In the genomic region with DNA sequence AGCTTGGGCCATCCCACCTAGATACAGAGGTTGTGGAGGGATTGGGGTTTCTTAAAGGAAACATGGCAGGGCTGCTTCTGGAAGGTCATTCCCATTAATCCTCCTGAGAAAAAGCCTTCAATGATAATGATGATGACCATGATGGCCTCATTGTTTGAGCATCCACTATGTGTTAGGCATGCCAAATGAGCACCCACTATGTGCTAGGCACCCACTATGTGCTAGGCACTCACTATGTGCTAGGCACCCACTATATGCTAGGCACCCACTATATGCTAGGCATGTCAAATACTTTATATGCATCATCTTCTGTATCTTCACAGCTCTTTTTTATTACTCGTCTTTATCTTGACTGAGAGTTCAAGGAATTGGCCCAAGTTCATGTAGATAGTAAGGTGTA, we compare ENCODE assay signal across 22 mouse cellular contexts. TPM values are rescaled to one million over a fixed set of nuclear protein-coding genes. Genes with fewer than 3 reads are reported as not detected.
DNase-seq lines count a peak whose midpoint lies in the region; ATAC-seq lines count a peak whose summit lies in the region.
"Had no signal": no experiment of that assay in that cellular context is flagged by ENCODE, and none has a peak within 500 bp of the region (broad histone marks: within the 10 kb centered on the region; RNA-seq: fewer than 3 reads in every experiment).

No protein-coding gene starts in this region.

- peaks cover 27% of the 10 kb centered on the region for H3K4me1 ChIP-seq in embryonic facial prominence, embryonic 13.5 days
- peaks cover 49% of the 10 kb centered on the region for H3K4me1 ChIP-seq in embryonic facial prominence, embryonic 10.5 days
- peaks cover 26% of the 10 kb centered on the region for H3K4me1 ChIP-seq in forebrain, embryonic 13.5 days
- peaks cover 11% of the 10 kb centered on the region for H3K4me1 ChIP-seq in forebrain, embryonic 15.5 days
- peaks cover 75% of the 10 kb centered on the region for H3K4me1 ChIP-seq in midbrain, embryonic 10.5 days
- H3K4me1 ChIP-seq in midbrain, embryonic 15.5 days, result peaks cover 11% of the 10 kb centered on the region; the same call in 1 of the 2 replicates
- peaks cover 15% of the 10 kb centered on the region for H3K4me1 ChIP-seq in embryonic facial prominence, embryonic 15.5 days

- no peak for DNase-seq in embryonic facial prominence, embryonic 10.5 days (ENCODE audit: low spot score)
- no peak for DNase-seq in midbrain, embryonic 10.5 days (ENCODE audit: low spot score)
- DNase-seq in testis, postnatal 10 days (ENCODE audit: low spot score), result no peak
- DNase-seq: adrenal gland, adult 8-10 months; adrenal gland, postnatal 14 days; adrenal gland, postnatal 36 days; B cell, adult 2 months; cerebellum, adult 11-12 months; cerebellum, adult 2 months; cerebellum, adult 9-10 months; cerebellum, postnatal 10 days; cerebellum, postnatal 25 days had no signal

- no peaks in the 10 kb centered on the region for H3K27me3 ChIP-seq in embryonic facial prominence, embryonic 13.5 days
- peaks cover 24% of the 10 kb centered on the region; the same call in 1 of the 2 replicates for H3K27me3 ChIP-seq in embryonic facial prominence, embryonic 10.5 days (replicated peaks; ENCODE audit: low read depth, poor library complexity, severe bottlenecking)
- H3K27me3 ChIP-seq in forebrain, embryonic 13.5 days, result no peaks in the 10 kb centered on the region
- no peaks in the 10 kb centered on the region for H3K27me3 ChIP-seq in forebrain, embryonic 15.5 days
- no peaks in the 10 kb centered on the region for H3K27me3 ChIP-seq in midbrain, embryonic 10.5 days (ENCODE audit: low read depth, poor library complexity, severe bottlenecking)
- no peaks in the 10 kb centered on the region for H3K27me3 ChIP-seq in midbrain, embryonic 15.5 days (replicated peaks)
- H3K27me3 ChIP-seq in embryonic facial prominence, embryonic 15.5 days, result no peaks in the 10 kb centered on the region
- H3K27me3 ChIP-seq: Patski had no signal

- H3K27ac ChIP-seq in embryonic facial prominence, embryonic 13.5 days, result peak overlapping the region; percentile 79
- no peak overlapping the region for H3K27ac ChIP-seq in embryonic facial prominence, embryonic 10.5 days (replicated peaks)
- H3K27ac ChIP-seq in forebrain, embryonic 13.5 days, result 0 out of 2 replicates have a peak overlapping the region, but pooled peaks have one; percentile 1
- H3K27ac ChIP-seq in forebrain, embryonic 15.5 days (replicated peaks), result no peak overlapping the region
- peak overlapping the region; percentile 96 for H3K27ac ChIP-seq in midbrain, embryonic 10.5 days (replicated peaks)
- H3K27ac ChIP-seq in midbrain, embryonic 15.5 days, result no peak overlapping the region
- H3K27ac ChIP-seq in embryonic facial prominence, embryonic 15.5 days (replicated peaks), result 0 out of 2 replicates have a peak overlapping the region, but pooled peaks have one; percentile 51

- no peaks in the 10 kb centered on the region for H3K9me3 ChIP-seq in embryonic facial prominence, embryonic 13.5 days
- no peaks in the 10 kb centered on the region for H3K9me3 ChIP-seq in embryonic facial prominence, embryonic 10.5 days
- no peaks in the 10 kb centered on the region for H3K9me3 ChIP-seq in forebrain, embryonic 13.5 days (replicated peaks)
- H3K9me3 ChIP-seq in forebrain, embryonic 15.5 days, result no peaks in the 10 kb centered on the region
- no peaks in the 10 kb centered on the region for H3K9me3 ChIP-seq in midbrain, embryonic 10.5 days (replicated peaks)
- H3K9me3 ChIP-seq in midbrain, embryonic 15.5 days, result no peaks in the 10 kb centered on the region
- H3K9me3 ChIP-seq in embryonic facial prominence, embryonic 15.5 days (replicated peaks), result no peaks in the 10 kb centered on the region

- 86% methylated on average over 1 of the region's 1 CpGs for WGBS in embryonic facial prominence, embryonic 13.5 days
- WGBS in embryonic facial prominence, embryonic 10.5 days, result 98% methylated on average over 1 of the region's 1 CpGs
- 94% methylated on average over 1 of the region's 1 CpGs for WGBS in forebrain, embryonic 13.5 days
- WGBS in forebrain, embryonic 15.5 days, result 95% methylated on average over 1 of the region's 1 CpGs
- WGBS in midbrain, embryonic 10.5 days, result 93% methylated on average over 1 of the region's 1 CpGs
- 93% methylated on average over 1 of the region's 1 CpGs for WGBS in midbrain, embryonic 15.5 days
- 82% methylated on average over 1 of the region's 1 CpGs for WGBS in embryonic facial prominence, embryonic 15.5 days

- ATAC-seq in embryonic facial prominence, embryonic 13.5 days (ENCODE audit: insufficient number of reproducible peaks, insufficient read depth, low FRiP score, low TSS enrichment, low read depth), result no peak
- no peak for ATAC-seq in forebrain, embryonic 13.5 days
- no peak for ATAC-seq in forebrain, embryonic 15.5 days (replicated peaks)
- ATAC-seq in midbrain, embryonic 15.5 days (replicated peaks), result no peak
- ATAC-seq in embryonic facial prominence, embryonic 15.5 days (ENCODE audit: insufficient number of reproducible peaks, low FRiP score, low TSS enrichment, low read depth), result no peak
- ATAC-seq: activated CD4-positive, CD25-positive, alpha-beta regulatory T cell, adult 4 months; CD4-positive, CD25-positive, alpha-beta regulatory T cell, adult 4 months; forebrain, embryonic 14.5 days; Patski had no signal

- H3K4me2 ChIP-seq in embryonic facial prominence, embryonic 13.5 days, result no peak overlapping the region
- no peak overlapping the region for H3K4me2 ChIP-seq in forebrain, embryonic 13.5 days
- H3K4me2 ChIP-seq in forebrain, embryonic 15.5 days (replicated peaks), result no peak overlapping the region
- H3K4me2 ChIP-seq in midbrain, embryonic 15.5 days, result no peak overlapping the region
- no peak overlapping the region for H3K4me2 ChIP-seq in embryonic facial prominence, embryonic 15.5 days (replicated peaks)

- H3K9ac ChIP-seq in embryonic facial prominence, embryonic 13.5 days, result no peak overlapping the region
- H3K9ac ChIP-seq in forebrain, embryonic 13.5 days, result no peak overlapping the region
- H3K9ac ChIP-seq in forebrain, embryonic 15.5 days (replicated peaks), result no peak overlapping the region
- H3K9ac ChIP-seq in midbrain, embryonic 15.5 days, result no peak overlapping the region
- H3K9ac ChIP-seq in embryonic facial prominence, embryonic 15.5 days, result no peak overlapping the region

- no peaks in the 10 kb centered on the region for H3K36me3 ChIP-seq in embryonic facial prominence, embryonic 13.5 days
- no peaks in the 10 kb centered on the region for H3K36me3 ChIP-seq in embryonic facial prominence, embryonic 10.5 days (replicated peaks)
- H3K36me3 ChIP-seq in forebrain, embryonic 13.5 days (ENCODE audit: poor library complexity, severe bottlenecking), result no peaks in the 10 kb centered on the region
- no peaks in the 10 kb centered on the region for H3K36me3 ChIP-seq in forebrain, embryonic 15.5 days
- no peaks in the 10 kb centered on the region for H3K36me3 ChIP-seq in midbrain, embryonic 10.5 days
- H3K36me3 ChIP-seq in midbrain, embryonic 15.5 days (replicated peaks), result no peaks in the 10 kb centered on the region
- no peaks in the 10 kb centered on the region for H3K36me3 ChIP-seq in embryonic facial prominence, embryonic 15.5 days

- no peak overlapping the region for H3K4me3 ChIP-seq in embryonic facial prominence, embryonic 13.5 days
- no peak overlapping the region for H3K4me3 ChIP-seq in embryonic facial prominence, embryonic 10.5 days
- no peak overlapping the region for H3K4me3 ChIP-seq in forebrain, embryonic 13.5 days
- H3K4me3 ChIP-seq in forebrain, embryonic 15.5 days, result no peak overlapping the region
- H3K4me3 ChIP-seq in midbrain, embryonic 10.5 days, result no peak overlapping the region
- no peak overlapping the region for H3K4me3 ChIP-seq in midbrain, embryonic 15.5 days
- H3K4me3 ChIP-seq in embryonic facial prominence, embryonic 15.5 days (replicated peaks), result no peak overlapping the region
- H3K4me3 ChIP-seq: erythroblast, embryonic 14.5 days had no signal

RNA-seq across cellular contexts. Expression of a gene that starts 36.4 kb away (rescaled TPM):
- 22.3 and 23.9 TPM in 2 replicates for polyA plus RNA-seq in embryonic facial prominence, embryonic 13.5 days (2015; fragmentation: Nextera tagmentation; extraction: Ambion mirVana)
- 86.3 and 111 TPM in 2 replicates for polyA plus RNA-seq in embryonic facial prominence, embryonic 10.5 days (2016; fragmentation: Nextera tagmentation; extraction: Ambion mirVana)
- polyA plus RNA-seq in forebrain, embryonic 13.5 days (2015; fragmentation: Nextera tagmentation; extraction: Ambion mirVana), result 99.0 and 107 TPM in 2 replicates
- 70.0 and 75.8 TPM in 2 replicates for polyA plus RNA-seq in forebrain, embryonic 15.5 days (2015; fragmentation: Nextera tagmentation; extraction: Ambion mirVana)
- 190 and 232 TPM in 2 replicates for polyA plus RNA-seq in midbrain, embryonic 10.5 days (2016; fragmentation: Nextera tagmentation; extraction: Ambion mirVana)
- 65.9 and 66.3 TPM in 2 replicates for polyA plus RNA-seq in midbrain, embryonic 15.5 days (2015; fragmentation: Nextera tagmentation; extraction: Ambion mirVana)
- polyA plus RNA-seq in embryonic facial prominence, embryonic 15.5 days (2015; fragmentation: Nextera tagmentation; extraction: Ambion mirVana), result 14.1 and 19.1 TPM in 2 replicates
- polyA plus RNA-seq: activated CD4-positive, CD25-positive, alpha-beta regulatory T cell, adult 4 months; CD4-positive, CD25-positive, alpha-beta regulatory T cell, adult 4 months had no signal

RNA-seq across cellular contexts. Expression of a gene that starts 44.2 kb away (rescaled TPM):
- 786 and 801 TPM in 2 replicates for polyA plus RNA-seq in embryonic facial prominence, embryonic 13.5 days (2015; fragmentation: Nextera tagmentation; extraction: Ambion mirVana)
- 716 and 739 TPM in 2 replicates for polyA plus RNA-seq in embryonic facial prominence, embryonic 10.5 days (2016; fragmentation: Nextera tagmentation; extraction: Ambion mirVana)
- polyA plus RNA-seq in forebrain, embryonic 13.5 days (2015; fragmentation: Nextera tagmentation; extraction: Ambion mirVana), result 965 and 999 TPM in 2 replicates
- 968 and 991 TPM in 2 replicates for polyA plus RNA-seq in forebrain, embryonic 15.5 days (2015; fragmentation: Nextera tagmentation; extraction: Ambion mirVana)
- 861 and 874 TPM in 2 replicates for polyA plus RNA-seq in midbrain, embryonic 10.5 days (2016; fragmentation: Nextera tagmentation; extraction: Ambion mirVana)
- 1,062 and 1,092 TPM in 2 replicates for polyA plus RNA-seq in midbrain, embryonic 15.5 days (2015; fragmentation: Nextera tagmentation; extraction: Ambion mirVana)
- 850 and 892 TPM in 2 replicates for polyA plus RNA-seq in embryonic facial prominence, embryonic 15.5 days (2015; fragmentation: Nextera tagmentation; extraction: Ambion mirVana)

RNA-seq across cellular contexts. Expression of a gene that starts 51.9 kb away (rescaled TPM):
- 58.0 and 64.4 TPM in 2 replicates for polyA plus RNA-seq in embryonic facial prominence, embryonic 13.5 days (2015; fragmentation: Nextera tagmentation; extraction: Ambion mirVana)
- 54.2 and 55.7 TPM in 2 replicates for polyA plus RNA-seq in embryonic facial prominence, embryonic 10.5 days (2016; fragmentation: Nextera tagmentation; extraction: Ambion mirVana)
- polyA plus RNA-seq in forebrain, embryonic 13.5 days (2015; fragmentation: Nextera tagmentation; extraction: Ambion mirVana), result 58.6 and 64.3 TPM in 2 replicates
- polyA plus RNA-seq in forebrain, embryonic 15.5 days (2015; fragmentation: Nextera tagmentation; extraction: Ambion mirVana), result 60.5 and 64.3 TPM in 2 replicates
- polyA plus RNA-seq in midbrain, embryonic 10.5 days (2016; fragmentation: Nextera tagmentation; extraction: Ambion mirVana), result 56.4 and 60.8 TPM in 2 replicates
- 49.3 and 49.6 TPM in 2 replicates for polyA plus RNA-seq in midbrain, embryonic 15.5 days (2015; fragmentation: Nextera tagmentation; extraction: Ambion mirVana)
- polyA plus RNA-seq in embryonic facial prominence, embryonic 15.5 days (2015; fragmentation: Nextera tagmentation; extraction: Ambion mirVana), result 56.4 and 66.2 TPM in 2 replicates

RNA-seq across cellular contexts. Expression of a gene that starts 52.0 kb away (rescaled TPM):
- 31.1 and 32.1 TPM in 2 replicates for polyA plus RNA-seq in embryonic facial prominence, embryonic 13.5 days (2015; fragmentation: Nextera tagmentation; extraction: Ambion mirVana)
- polyA plus RNA-seq in embryonic facial prominence, embryonic 10.5 days (2016; fragmentation: Nextera tagmentation; extraction: Ambion mirVana), result 34.8 and 38.0 TPM in 2 replicates
- polyA plus RNA-seq in forebrain, embryonic 13.5 days (2015; fragmentation: Nextera tagmentation; extraction: Ambion mirVana), result 31.8 and 34.1 TPM in 2 replicates
- polyA plus RNA-seq in forebrain, embryonic 15.5 days (2015; fragmentation: Nextera tagmentation; extraction: Ambion mirVana), result 33.6 and 36.6 TPM in 2 replicates
- polyA plus RNA-seq in midbrain, embryonic 10.5 days (2016; fragmentation: Nextera tagmentation; extraction: Ambion mirVana), result 36.9 and 41.3 TPM in 2 replicates
- 35.6 and 39.4 TPM in 2 replicates for polyA plus RNA-seq in midbrain, embryonic 15.5 days (2015; fragmentation: Nextera tagmentation; extraction: Ambion mirVana)
- 28.7 and 33.9 TPM in 2 replicates for polyA plus RNA-seq in embryonic facial prominence, embryonic 15.5 days (2015; fragmentation: Nextera tagmentation; extraction: Ambion mirVana)

Comparison
In these comparisons a context has a peak if more than half of its experiments do, and no peak if none do; other contexts are left out.
1. H3K27ac ChIP-seq: peak in embryonic facial prominence, embryonic 13.5 days (single experiment), forebrain, embryonic 13.5 days (single experiment), midbrain, embryonic 10.5 days (single experiment) and embryonic facial prominence, embryonic 15.5 days (single experiment); none in embryonic facial prominence, embryonic 10.5 days (single experiment), forebrain, embryonic 15.5 days (single experiment) and midbrain, embryonic 15.5 days (single experiment).